Mouse (Mus musculus) neural tube, embryonic 12.5 days (tissue): ENCODE measurements at regions not wholly inside any gene's neighbourhood (a gene's known extent, or its start where the extent isn't known, plus 50 kb on each side); places are given as distances from the start of the nearest gene placed in this dataset.

Experiments
- ATAC-seq: fragments of 200-750 bp; cut with Nextera tagmentation; 2 replicates; pipeline ENCODE4 v1.8.0; 2017; ENCODE audit warnings: low read depth, mild to moderate bottlenecking, moderate TSS enrichment, moderate library complexity; ENCODE audit not compliant: low FRiP score
- H3K27ac ChIP-seq: fragments of 300-500 bp; sonication (generic); 2 replicates; pipeline ENCODE4 v1.5.1; 2016
- H3K27me3 ChIP-seq: fragments of 300-500 bp; sonication (generic); replicated peaks from 2 replicates; pipeline ENCODE4 v1.6.1; 2016; ENCODE audit warnings: mild to moderate bottlenecking
- H3K36me3 ChIP-seq: fragments of 300-500 bp; sonication (generic); 2 replicates; pipeline ENCODE4 v1.6.1; 2016; ENCODE audit warnings: mild to moderate bottlenecking
- H3K4me1 ChIP-seq: fragments of 300-500 bp; sonication (generic); 2 replicates; pipeline ENCODE4 v1.6.1; 2016
- H3K4me2 ChIP-seq: fragments of 300-500 bp; sonication (generic); replicated peaks from 2 replicates; pipeline ENCODE4 v1.6.1; 2016; ENCODE audit warnings: mild to moderate bottlenecking
- H3K4me3 ChIP-seq: fragments of 300-500 bp; sonication (generic); 2 replicates; pipeline ENCODE4 v1.5.1; 2016
- H3K9ac ChIP-seq: fragments of 300-500 bp; sonication (generic); 2 replicates; pipeline ENCODE4 v1.6.1; 2016; ENCODE audit warnings: mild to moderate bottlenecking
- H3K9me3 ChIP-seq: fragments of 300-500 bp; sonication (generic); 2 replicates; pipeline ENCODE4 v1.6.1; 2016; ENCODE audit warnings: mild to moderate bottlenecking
- WGBS: fragments of 180-500 bp; shearing (Covaris S2); methylation state at CpG from one replicate; pipeline ENCODE4 v1.1.7; 2016; 5-methylcytosine and 5-hydroxymethylcytosine counted together

GRCm38 (mm10) chr14:74113556-74113955 is 452.5 kb downstream of the Gm21750 start:
- Histone ChIP-seq H3K9ac (no peak overlapping the region), H3K27ac (no peak overlapping the region), H3K4me1 (peaks cover 3% of the 10 kb centered on the region; the same call in 1 of the 2 replicates), H3K4me2 (no peak overlapping the region), H3K9me3 (no peaks in the 10 kb centered on the region), H3K27me3 (no peaks in the 10 kb centered on the region), H3K36me3 (no peaks in the 10 kb centered on the region), H3K4me3 (no peak overlapping the region)
- 79% methylated on average over 3 of the region's 3 CpGs for WGBS
- ATAC-seq, result no peak

GRCm38 (mm10) chr14:74117686-74118085 is 456.7 kb downstream of the Gm21750 start:
- WGBS, result 88% methylated on average over 2 of the region's 2 CpGs
- Histone ChIP-seq H3K36me3 (no peaks in the 10 kb centered on the region), H3K9ac (no peak overlapping the region), H3K4me3 (no peak overlapping the region), H3K4me1 (peaks cover 3% of the 10 kb centered on the region; the same call in 1 of the 2 replicates), H3K27me3 (no peaks in the 10 kb centered on the region), H3K4me2 (no peak overlapping the region), H3K9me3 (no peaks in the 10 kb centered on the region), H3K27ac (no peak overlapping the region)
- no peak for ATAC-seq

GRCm38 (mm10) chr14:74145202-74145700 is 484.2 kb downstream of the Gm21750 start:
- Histone ChIP-seq H3K27me3 (no peaks in the 10 kb centered on the region), H3K4me2 (no peak overlapping the region), H3K36me3 (no peaks in the 10 kb centered on the region), H3K4me3 (no peak overlapping the region), H3K9ac (no peak overlapping the region), H3K9me3 (no peaks in the 10 kb centered on the region), H3K27ac (no peak overlapping the region), H3K4me1 (no peaks in the 10 kb centered on the region)
- 85% methylated on average over 4 of the region's 4 CpGs for WGBS
- ATAC-seq, result no peak

- WGBS, result 90% methylated on average over 2 of the region's 2 CpGs
- H3K4me2 ChIP-seq, result no peak overlapping the region
These were observed 474.4 kb upstream of the Htr2a start for GRCm38 (mm10) chr14:74166221-74166620.

GRCm38 (mm10) chr14:74169131-74169875 is 471.3 kb upstream of the Htr2a start:
- no peaks in the 10 kb centered on the region for H3K4me1 ChIP-seq
- H3K4me2 ChIP-seq, result no peak overlapping the region
- H3K36me3 ChIP-seq, result no peaks in the 10 kb centered on the region
- H3K27me3 ChIP-seq, result no peaks in the 10 kb centered on the region
- WGBS, result 82% methylated on average over 2 of the region's 2 CpGs
- no peak overlapping the region for H3K27ac ChIP-seq
- no peaks in the 10 kb centered on the region for H3K9me3 ChIP-seq
- no peak for ATAC-seq
- H3K9ac ChIP-seq, result no peak overlapping the region
- no peak overlapping the region for H3K4me3 ChIP-seq

More at GRCm38 (mm10) chr14:74166221-74166620, 474.4 kb upstream of the Htr2a start:
- no peak for ATAC-seq
- H3K4me1 ChIP-seq, result no peaks in the 10 kb centered on the region
- H3K36me3 ChIP-seq, result no peaks in the 10 kb centered on the region
- no peak overlapping the region for H3K27ac ChIP-seq
- H3K9me3 ChIP-seq, result no peaks in the 10 kb centered on the region
- H3K9ac ChIP-seq, result no peak overlapping the region
- H3K27me3 ChIP-seq, result no peaks in the 10 kb centered on the region
- no peak overlapping the region for H3K4me3 ChIP-seq

GRCm38 (mm10) chr14:74180066-74180465 is 460.6 kb upstream of the Htr2a start:
- no peak overlapping the region for H3K4me3 ChIP-seq
- H3K27ac ChIP-seq, result no peak overlapping the region
- no peaks in the 10 kb centered on the region for H3K4me1 ChIP-seq
- no peaks in the 10 kb centered on the region for H3K27me3 ChIP-seq
- no peaks in the 10 kb centered on the region for H3K36me3 ChIP-seq
- 87% methylated on average over 2 of the region's 2 CpGs for WGBS
- no peak overlapping the region for H3K4me2 ChIP-seq
- no peaks in the 10 kb centered on the region for H3K9me3 ChIP-seq
- no peak for ATAC-seq
- H3K9ac ChIP-seq, result no peak overlapping the region

GRCm38 (mm10) chr14:74182996-74183395 is 457.6 kb upstream of the Htr2a start:
- Histone ChIP-seq H3K4me1 (no peaks in the 10 kb centered on the region), H3K9me3 (no peaks in the 10 kb centered on the region), H3K4me2 (no peak overlapping the region), H3K36me3 (no peaks in the 10 kb centered on the region), H3K9ac (no peak overlapping the region), H3K27ac (no peak overlapping the region), H3K4me3 (no peak overlapping the region), H3K27me3 (no peaks in the 10 kb centered on the region)
- WGBS, result 91% methylated on average over 4 of the region's 4 CpGs
- ATAC-seq, result no peak

- H3K36me3 ChIP-seq, result no peaks in the 10 kb centered on the region
- no peaks in the 10 kb centered on the region for H3K4me1 ChIP-seq
- H3K9ac ChIP-seq, result no peak overlapping the region
- ATAC-seq, result no peak
- no peak overlapping the region for H3K4me3 ChIP-seq
- no peak overlapping the region for H3K4me2 ChIP-seq
- H3K27me3 ChIP-seq, result no peaks in the 10 kb centered on the region
- H3K27ac ChIP-seq, result no peak overlapping the region
- H3K9me3 ChIP-seq, result no peaks in the 10 kb centered on the region
- WGBS, result 84% methylated on average over 2 of the region's 2 CpGs
These were observed 438.9 kb upstream of the Htr2a start for GRCm38 (mm10) chr14:74201710-74202109.

- 85% methylated on average over 1 of the region's 1 CpGs for WGBS
- H3K4me1 ChIP-seq, result no peaks in the 10 kb centered on the region
- H3K27me3 ChIP-seq, result no peaks in the 10 kb centered on the region
- H3K9me3 ChIP-seq, result no peaks in the 10 kb centered on the region
- H3K4me3 ChIP-seq, result no peak overlapping the region
- no peak overlapping the region for H3K9ac ChIP-seq
- H3K27ac ChIP-seq, result no peak overlapping the region
- no peak overlapping the region for H3K4me2 ChIP-seq
- ATAC-seq, result no peak
- H3K36me3 ChIP-seq, result no peaks in the 10 kb centered on the region
These were observed 435.6 kb upstream of the Htr2a start for GRCm38 (mm10) chr14:74205011-74205410.

GRCm38 (mm10) chr14:74217914-74218446 is 422.7 kb upstream of the Htr2a start:
- no peak overlapping the region for H3K4me3 ChIP-seq
- no peak overlapping the region for H3K27ac ChIP-seq
- no peaks in the 10 kb centered on the region for H3K9me3 ChIP-seq
- H3K27me3 ChIP-seq, result no peaks in the 10 kb centered on the region
- H3K4me1 ChIP-seq, result no peaks in the 10 kb centered on the region
- no peak overlapping the region for H3K4me2 ChIP-seq
- WGBS, result 69% methylated on average over 2 of the region's 2 CpGs
- no peak for ATAC-seq
- no peaks in the 10 kb centered on the region for H3K36me3 ChIP-seq
- H3K9ac ChIP-seq, result no peak overlapping the region

GRCm38 (mm10) chr14:74219761-74220160 is 420.9 kb upstream of the Htr2a start:
- Histone ChIP-seq H3K9me3 (no peaks in the 10 kb centered on the region), H3K36me3 (no peaks in the 10 kb centered on the region), H3K27ac (no peak overlapping the region), H3K9ac (no peak overlapping the region), H3K4me1 (no peaks in the 10 kb centered on the region), H3K4me3 (no peak overlapping the region), H3K4me2 (no peak overlapping the region), H3K27me3 (no peaks in the 10 kb centered on the region)
- 92% methylated on average over 3 of the region's 3 CpGs for WGBS
- no peak for ATAC-seq

GRCm38 (mm10) chr14:74222093-74222492 is 418.5 kb upstream of the Htr2a start:
- Histone ChIP-seq H3K27me3 (no peaks in the 10 kb centered on the region), H3K9ac (no peak overlapping the region), H3K4me1 (no peaks in the 10 kb centered on the region), H3K4me2 (no peak overlapping the region), H3K27ac (no peak overlapping the region), H3K4me3 (no peak overlapping the region), H3K9me3 (no peaks in the 10 kb centered on the region), H3K36me3 (no peaks in the 10 kb centered on the region)
- no peak for ATAC-seq
- WGBS, result 78% methylated on average over 1 of the region's 1 CpGs
